Mouse (Mus musculus): ENCODE measurements around the gene Gli2.

Gli2 gene

DNA sequence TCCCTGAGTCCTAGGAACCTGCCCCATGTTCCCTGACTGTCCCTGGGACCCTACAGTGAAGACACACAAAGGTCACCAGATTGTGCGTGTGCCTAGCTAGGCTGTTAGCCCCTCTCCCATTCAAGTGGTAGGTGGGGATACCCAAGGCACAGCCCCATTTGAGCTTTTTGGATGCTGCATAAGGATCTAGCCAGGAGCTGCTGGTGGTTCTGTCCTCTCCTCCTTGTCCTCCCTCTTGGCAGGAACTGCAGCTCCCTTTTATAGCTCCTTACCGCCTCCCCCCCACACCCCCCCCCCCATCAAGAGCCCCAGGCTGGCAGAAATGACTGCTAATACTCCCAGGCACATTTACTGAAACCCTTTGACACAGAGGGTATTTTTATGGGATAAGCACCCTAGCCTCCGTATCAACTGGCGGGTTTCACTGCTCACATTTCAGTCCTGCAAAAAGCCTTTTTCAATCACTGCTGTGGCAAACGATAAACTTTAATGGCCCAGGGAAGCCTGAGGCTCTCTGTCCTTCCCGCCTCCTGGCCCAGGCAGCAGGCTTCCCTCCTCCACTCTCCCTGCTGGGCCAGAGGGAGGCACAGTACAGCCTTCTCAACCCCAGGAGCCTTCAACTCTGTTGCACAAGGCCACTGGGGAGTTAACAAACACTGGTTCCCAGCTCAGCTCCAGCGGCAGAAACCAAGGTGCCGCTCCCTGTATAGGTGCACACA, 151.4 kb downstream of the Gli2 start:
- DNase-seq (ENCODE audit: low spot score in 2 of 2): no peak

DNA sequence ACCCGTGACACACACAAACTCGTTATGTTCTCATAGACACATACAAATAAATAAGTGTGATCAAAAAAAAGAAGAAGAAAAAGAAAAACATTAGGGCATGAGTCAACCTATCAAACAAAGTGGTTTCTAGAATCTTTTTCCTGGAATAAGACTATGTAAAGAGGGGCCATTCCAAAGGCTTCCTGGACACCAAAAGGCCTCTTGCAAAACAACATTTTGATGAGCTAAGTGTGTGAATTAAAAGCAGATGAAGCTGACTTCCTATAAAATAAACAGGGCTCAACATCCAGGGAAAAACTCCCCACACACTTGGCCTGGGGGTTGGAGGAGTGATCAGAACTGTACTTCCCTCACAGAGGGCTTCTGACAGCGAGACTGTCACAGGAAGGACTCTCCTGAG, 155.1 kb downstream of the Gli2 start:
- DNase-seq (ENCODE audit: low spot score in 2 of 2): no peak

DNA sequence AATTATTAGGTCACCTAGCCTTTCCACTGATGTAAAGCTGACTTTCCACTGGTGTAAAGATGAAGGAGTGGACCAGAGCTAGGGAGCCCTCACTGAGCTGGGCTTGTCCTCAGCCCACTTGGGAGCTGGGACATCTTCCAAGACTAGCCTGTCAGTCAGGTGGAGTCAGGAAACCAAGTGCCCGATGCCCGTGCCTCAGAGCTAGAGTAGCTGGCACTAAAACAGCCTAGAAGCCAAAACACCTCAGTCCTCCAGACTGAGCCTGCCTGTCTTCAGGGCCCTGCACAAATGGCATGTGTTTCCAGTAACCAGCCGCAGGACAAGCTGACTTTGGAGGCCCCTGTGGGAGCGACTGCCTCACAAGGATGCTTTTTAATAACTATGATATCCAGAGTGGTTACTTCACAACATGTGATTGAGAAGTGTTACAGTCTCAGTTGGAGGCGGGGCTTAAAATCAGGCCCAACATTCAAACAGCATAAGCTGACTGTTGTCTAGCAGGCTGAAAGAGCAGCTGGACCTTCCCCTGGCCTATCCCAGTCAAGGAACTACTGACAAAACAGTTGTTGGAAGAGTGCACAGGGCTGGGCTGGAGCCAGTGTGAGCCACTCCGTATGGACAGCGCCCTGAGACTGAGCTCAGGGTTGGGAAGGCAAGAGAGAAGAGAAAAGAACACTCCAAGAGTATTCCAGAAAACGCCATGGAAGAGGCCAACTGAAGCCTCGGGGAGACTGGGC, 158.2 kb downstream of the Gli2 start:
- peak in 1 of 2 experiments; percentile 57 for DNase-seq (ENCODE audit: low spot score in 2 of 2)

DNA sequence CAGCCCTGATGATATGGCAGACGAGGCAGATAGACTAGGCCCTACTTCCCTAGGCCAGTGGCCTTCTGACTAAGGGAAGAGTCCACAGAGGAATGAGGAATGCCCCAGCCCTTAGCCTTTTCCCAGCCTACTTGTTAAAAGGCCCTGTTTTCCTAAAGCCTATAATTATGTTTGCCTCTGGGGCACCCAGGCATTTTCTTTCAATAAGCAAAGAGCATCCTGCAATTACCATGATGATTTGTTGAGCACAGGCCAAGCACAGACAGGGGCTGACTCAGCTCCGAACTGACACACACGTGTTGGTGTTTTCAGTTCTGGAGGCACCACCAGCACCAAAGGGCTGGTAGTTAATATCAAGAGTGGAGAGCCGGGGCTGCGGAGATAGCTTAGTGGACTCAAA, 162.0 kb downstream of the Gli2 start:
- no peak for DNase-seq (ENCODE audit: low spot score in 2 of 2)

DNA sequence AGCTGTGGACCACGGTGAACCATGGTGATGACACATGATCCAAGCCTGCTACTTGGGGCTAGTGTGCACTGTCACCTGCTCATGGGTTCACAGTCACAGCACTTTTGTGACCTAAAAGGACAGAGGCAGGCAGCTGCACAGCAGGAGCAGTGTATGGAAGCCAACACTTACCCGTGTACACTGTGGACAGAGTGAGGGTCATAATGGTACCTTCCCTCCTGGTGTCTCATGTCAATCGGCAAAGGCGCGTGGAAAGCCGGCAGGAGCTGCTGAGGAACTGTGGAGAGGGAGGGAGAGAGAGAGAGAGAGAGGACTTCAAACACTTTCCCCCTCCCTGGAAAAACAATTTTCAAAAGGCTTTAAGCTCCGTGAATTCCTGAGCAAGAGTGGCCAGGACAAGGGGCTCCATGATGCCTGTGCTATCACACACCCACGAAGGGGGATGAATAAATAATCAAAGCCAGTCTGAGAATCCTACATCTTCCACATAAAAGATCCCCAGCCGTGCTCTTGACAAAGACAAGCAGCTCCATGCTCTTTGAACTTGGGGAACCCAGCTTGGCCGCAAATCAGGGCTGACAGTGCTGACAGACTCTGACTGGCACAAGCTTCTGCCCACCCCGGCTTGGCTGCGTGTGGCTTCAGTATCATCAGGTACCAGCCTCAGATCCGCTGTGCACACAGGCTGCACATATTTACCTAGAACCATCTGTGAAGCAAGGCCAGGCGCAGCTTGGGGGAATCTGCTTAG, 163.1 kb downstream of the Gli2 start:
- no peak for DNase-seq (ENCODE audit: low spot score in 2 of 2)

DNA sequence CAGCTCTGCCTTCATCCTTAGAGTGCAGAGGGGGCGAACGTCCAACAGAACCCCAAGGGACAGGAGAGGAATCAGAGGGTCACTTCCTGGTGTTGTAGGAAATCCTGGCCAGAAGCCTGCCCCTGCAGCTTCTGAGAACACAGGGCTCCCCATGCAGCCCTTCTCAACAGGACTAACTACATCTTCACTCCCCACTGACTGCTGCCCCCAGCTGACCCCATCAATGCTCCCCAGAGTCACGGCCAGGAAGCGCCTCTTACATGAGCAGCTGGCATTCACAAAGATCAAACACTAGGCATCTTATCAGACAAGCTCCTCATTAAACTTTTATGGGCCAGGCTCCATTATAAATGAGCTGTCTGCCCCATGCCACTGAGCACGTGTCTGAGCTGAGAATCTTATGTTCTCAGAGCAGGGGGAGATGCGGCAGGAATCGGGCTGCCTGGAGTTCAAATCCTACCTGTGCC, 172.6 kb downstream of the Gli2 start:
- no peak for DNase-seq (ENCODE audit: low spot score in 2 of 2)

DNA sequence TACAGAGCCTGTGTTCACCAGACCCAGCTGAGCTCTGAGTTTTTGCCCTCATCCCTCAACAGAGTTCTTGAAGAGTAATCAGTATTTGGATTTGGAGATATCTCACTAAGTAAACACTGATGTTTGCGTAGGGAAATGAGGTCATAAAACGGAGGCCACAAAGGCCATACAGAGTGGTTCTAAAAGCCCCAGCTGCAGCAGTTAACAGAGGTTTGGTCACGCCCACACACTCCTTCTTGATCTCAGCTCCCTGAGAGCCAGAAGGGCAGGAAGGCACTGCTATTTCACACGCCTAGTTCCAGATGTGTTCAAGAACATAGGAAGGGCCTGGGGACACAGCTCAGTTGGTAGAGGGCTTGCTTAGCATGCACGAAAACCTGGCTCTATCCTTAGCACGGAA, 175.1 kb downstream of the Gli2 start:
- no peak for DNase-seq (ENCODE audit: low spot score in 2 of 2)

DNA sequence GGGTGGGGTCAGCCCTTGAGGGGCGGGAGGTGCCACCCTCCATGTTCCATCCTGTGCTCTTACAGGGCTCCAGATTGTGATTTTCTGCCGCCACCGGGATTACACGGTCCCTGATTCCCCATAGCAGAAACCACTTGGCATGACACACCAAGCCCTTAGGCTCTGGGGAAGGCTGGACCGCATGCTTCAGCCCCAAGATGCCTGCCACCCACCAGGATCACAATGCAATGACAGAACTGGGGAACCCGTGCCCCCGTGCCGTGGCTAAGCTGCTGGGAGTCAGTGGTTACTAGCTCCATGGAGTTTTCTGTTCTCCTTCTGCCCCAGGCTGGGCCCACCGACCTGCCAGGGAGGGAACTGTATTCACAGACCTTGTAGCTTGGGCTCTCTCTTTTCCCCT, 178.2 kb downstream of the Gli2 start:
- no peak for DNase-seq (ENCODE audit: low spot score in 2 of 2)

DNA sequence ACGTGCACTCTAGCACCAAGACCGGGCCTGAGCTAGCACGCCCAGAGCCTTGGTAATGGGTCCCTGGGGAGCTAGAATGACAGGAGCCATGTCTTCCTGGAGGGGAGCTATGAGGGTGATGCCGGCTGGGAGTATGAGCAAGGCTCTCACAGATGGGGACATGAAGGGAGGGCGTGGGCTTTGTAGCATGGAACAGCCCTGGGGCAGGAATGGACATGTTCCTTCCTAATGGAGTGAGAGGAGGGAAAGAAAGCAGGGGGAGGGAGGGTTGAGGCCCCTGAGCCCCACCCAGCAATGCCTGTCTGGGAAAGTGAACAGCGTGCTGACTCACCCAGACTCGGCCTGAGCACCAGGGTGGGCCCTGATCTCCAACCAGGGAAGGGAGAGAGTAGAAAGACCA, 179.9 kb downstream of the Gli2 start:
- DNase-seq (ENCODE audit: low spot score in 2 of 2): peak in 1 of 2 experiments; percentile 33

DNA sequence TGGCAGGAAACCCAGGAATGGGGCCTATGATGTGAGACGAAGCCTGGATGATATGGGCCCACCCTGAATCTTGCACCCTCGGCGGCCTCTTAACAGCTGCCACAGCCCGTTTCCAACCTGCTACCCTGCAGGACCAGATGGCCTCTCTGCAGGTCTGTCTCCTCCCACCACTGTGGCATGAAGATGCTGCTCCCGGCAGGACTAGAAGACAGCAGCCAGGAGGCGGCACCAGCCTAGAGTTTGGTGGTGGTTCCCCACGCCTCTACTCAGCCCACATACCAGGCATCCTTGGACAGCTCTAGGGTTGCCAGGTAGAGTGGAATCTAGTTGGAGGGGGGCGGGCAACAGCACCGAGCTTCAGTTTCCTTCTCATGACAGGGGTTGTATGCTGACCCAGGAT, 188.7 kb downstream of the Gli2 start:
- DNase-seq (ENCODE audit: low spot score in 2 of 2): no peak

DNA sequence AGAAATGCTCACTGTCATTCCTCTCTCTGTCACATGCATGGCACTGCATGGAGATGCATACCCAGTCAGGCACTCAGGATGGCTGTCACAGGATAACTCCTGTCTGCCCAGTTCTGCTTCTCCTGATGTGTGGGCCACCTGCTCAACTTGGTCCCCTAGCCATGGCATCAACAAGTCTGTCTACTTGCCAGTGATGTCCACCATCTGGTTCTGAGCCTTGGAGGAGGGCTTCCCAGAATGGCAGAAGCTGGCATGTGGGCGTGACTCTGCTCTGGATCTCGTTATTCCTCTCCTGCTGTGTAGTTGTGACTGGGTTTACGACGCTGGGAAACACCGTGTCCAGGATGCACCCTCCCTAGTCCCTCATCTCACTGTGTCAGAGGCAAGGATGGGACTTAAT, 189.4 kb downstream of the Gli2 start:
- DNase-seq (ENCODE audit: low spot score in 2 of 2): no peak

DNA sequence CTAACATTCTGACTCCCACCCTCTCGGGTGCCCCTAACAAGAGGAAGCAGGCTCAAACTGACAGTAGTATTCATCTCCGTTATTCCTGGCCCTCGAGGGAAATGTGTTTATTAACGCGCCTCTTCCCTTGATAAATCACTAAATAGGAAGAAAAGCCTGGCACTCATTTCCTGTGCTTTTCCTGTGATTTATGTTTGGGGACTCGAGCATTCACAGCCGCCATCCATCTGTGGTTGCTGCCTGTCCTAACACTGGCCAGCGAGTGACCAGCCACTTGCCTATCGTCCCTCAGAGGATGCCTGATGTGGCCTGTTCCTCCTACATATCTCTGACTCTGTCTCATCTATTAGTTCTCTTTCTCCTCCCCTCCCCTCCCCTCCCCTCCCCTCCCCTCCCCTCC, 195.3 kb downstream of the Gli2 start:
- no peak for DNase-seq (ENCODE audit: low spot score in 2 of 2)

DNA sequence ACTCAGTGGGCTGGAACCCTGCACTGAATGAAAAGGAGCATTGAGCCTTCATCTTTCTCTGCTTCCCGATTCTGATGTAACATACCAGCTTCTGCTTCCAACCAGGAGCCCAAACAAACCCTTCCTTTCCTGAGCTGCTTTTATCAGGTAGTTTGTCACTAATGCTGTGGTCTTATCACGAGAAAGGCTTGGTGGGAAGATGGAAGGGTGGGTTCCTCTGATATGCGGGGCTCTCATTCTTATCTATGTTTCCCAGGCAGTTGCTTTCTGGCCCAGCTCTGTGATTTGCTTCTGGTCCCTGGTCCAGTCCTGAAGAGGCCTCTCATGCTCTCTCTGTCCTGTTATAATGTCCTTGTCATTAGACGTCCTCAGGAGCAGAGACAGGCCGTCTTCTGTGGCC, 222.8 kb downstream of the Gli2 start:
- DNase-seq (ENCODE audit: low spot score in 2 of 2): no peak

DNA sequence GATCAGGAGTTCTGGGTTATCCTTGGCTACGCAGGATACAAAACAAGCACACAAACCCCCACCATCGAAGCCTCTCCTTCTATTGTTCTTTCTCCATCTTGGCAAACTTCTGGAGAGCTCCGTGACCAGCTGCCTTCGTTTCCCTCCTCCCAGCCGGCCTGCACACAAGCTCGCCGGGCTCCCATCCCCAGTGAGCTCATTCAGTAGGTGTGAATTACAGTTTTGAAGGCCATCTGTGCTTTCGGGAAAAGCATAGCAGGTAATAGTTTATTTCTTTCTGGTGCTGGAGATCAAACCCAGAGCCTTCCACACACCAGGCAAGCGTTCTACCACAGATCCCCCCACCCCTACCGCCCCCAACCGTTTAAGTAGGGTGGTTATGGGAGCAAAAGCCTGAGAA, 226.8 kb downstream of the Gli2 start:
- no peak for DNase-seq (ENCODE audit: low spot score in 2 of 2)

DNA sequence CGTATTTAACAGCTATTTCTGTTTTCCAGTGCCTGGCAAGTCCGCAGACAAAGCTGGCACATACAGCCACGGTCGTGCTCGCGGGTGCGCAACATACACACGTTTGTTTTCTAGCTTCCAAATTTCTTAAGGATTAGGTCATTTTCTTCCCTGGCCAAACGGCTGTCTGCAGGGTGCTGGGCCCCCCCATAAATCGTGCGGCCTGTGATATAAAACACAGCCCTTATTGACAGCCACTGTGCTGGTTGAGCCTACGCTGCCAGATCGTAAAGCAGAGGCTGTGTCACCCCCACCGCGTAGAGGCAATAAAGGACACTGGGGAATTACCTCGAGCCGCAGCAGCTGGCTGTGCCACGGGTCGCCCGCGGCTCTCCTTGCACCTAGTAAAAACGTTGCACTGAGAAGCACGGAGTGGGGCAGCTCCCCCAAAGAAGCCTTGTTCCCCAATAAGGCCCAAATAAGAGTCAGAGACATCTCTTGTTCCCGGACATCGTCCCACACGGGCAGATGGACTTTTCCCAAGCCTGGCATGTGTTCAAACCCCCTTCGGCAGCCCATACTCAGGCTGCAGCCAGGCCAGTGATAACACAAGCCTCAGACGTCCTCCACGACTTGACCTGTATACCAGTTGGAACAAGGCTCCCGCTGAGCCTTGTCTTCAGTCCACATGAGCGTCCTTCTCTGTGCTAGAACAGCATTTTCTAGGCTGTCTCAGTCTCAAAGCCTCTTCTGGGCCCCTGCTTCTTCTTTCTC, 227.8 kb downstream of the Gli2 start:
- peak in 1 of 2 experiments; percentile 38 for DNase-seq (ENCODE audit: low spot score in 2 of 2)

DNA sequence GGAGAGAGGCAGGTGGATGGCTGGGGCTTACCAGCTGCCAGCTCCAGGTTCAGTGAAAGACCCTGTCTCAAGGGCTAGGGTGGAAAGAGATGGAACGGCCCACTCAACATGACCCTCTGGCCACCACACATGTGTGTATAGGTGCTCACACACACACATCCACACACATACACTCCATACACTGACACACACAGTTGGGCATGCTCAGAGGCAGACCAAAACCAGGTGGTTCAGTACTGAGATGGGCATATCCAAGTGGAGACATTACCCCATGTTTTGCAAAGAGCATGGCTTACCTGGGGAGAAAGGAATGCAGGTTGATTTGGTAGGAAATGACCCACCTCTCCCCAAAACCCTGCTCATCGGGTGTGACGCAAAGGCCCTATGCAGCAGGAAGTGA, 228.4 kb downstream of the Gli2 start:
- no peak for DNase-seq (ENCODE audit: low spot score in 2 of 2)

DNA sequence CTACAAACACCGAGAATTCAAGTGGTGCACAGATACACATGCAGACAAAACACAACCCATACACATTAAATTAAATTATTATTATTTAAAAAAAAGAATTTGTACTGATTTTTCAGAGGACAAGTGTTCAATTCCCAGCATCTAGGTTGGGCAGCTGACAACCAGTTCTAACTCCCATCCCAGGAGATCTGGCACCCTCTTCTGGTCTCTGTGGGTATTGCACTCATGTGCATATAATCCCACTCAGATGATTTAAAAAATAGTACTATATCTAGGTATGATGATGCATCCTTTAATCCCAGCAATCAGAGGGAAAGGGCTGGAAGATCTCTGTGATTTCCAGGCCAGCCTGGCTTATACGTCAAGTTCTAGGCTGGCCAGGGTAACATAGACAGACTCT, 231.2 kb downstream of the Gli2 start:
- no peak for DNase-seq (ENCODE audit: low spot score in 2 of 2)

DNA sequence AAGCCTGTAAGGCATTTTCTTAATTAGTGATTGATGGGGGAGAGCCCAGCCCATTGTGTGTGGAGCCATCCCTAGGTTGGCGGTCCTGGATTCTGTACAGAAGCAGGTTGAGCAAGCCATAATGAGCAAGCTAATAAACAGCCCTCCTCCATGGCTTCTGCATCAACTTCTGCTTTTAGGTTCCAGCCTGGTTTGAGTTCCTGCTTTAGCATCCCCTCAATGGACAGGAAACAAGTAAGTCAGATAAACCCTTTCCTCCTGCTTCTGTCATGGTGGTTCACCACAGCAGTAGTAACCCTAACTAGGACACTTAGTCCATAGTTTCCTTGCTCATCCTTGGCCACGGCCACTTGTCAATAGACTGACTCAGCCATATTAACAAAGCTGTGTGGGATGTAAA, 238.4 kb downstream of the Gli2 start:
- no peak for DNase-seq (ENCODE audit: low spot score in 2 of 2)

DNA sequence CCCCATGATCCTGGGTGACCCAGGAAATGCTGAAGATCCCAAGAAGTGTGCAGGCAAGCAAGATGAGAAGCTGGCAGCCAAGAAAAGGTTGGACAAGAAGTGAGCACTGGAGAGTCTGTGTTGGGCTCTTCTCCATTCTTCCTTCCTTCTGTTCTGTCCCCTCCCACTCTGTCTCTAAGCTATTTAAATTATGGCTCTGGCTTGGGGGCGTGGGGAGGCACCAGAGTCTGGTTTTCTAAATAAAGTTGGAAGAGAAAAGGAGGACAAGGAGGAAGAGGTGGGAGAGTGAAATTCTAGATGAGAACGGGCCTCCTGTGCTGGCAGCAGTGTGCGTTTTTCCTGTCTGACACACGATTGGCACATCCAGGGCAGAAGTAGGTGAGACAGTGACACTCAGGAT, 243.1 kb downstream of the Gli2 start:
- no peak for DNase-seq (ENCODE audit: low spot score in 2 of 2)

DNA sequence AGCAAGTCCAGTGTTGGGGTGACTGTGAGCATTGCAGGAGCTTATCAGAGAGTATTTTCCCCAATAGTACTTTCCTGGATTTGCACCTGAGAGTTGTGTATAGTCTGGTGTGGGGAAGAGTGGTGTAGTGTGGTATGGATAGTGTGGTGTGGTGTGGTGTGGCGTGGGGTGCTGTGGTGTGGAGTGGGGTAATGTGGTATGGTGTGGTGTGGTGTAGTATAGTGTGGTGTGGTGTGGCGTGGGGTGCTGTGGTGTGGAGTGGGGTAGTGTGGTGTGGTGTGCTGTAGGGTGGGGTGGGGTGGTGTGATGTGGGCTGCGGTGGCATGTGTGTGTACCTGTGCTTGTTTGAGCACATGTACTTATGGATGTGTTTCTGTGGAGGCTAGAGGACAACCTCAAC, 246.7 kb downstream of the Gli2 start:
- no peak for DNase-seq (ENCODE audit: low spot score in 2 of 2)

DNA sequence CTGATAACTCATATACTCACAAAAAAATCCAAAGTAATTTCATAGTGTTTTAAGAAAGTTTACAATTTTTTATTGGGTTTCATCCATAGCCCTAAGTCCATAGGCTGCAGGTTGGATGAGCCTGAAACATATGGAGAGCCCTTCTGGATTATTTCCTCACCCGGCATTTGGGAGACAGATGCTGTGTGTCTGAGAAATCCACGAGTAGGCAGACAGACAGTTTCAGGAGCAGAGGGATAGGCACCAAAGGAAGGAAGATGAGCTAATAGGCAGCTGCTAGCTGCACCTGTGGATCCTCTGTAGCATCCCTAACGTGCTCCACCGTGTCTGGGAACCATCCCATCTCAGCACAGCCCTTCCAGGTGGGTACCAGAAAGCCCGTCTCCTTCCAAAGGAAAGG, 251.3 kb downstream of the Gli2 start:
- DNase-seq (ENCODE audit: low spot score in 2 of 2): no peak
